Mouse (Mus musculus): Measurements from ENCODE around the gene Twf2.

DNA sequence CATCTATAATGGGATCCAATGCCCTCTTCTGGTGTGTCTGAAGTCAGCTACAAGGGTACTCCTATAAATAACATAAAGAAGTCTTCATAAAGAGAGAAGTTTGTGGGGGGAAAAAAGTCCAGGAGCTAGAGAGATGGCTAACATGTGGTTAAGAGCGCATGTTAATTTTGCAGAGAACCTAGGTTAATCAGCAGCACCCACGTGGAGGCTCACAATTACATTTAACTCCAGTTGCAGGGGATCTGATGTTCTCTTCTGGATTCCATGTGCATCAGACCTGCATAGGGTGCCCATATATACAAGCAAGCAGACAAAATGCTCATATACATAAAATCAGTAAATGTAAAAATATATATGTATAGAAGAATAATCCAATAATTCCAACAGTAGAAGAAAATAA is 29.5 kb upstream of the Twf2 start:
- TF ChIP-seq EP300 (IDR thresholded peaks at IDR 0.05; ENCODE audit: low read depth) (no peak), CTCF (IDR thresholded peaks at IDR 0.05; ENCODE audit: low read depth) (no peak)
